10 mouse cellular contexts compared by ENCODE assay signal in genomic region chr11:119516677-119517361, GRCm38 (mm10). TPM values are rescaled to one million over a fixed set of nuclear protein-coding genes. Genes with fewer than 3 reads are reported as not detected.
DNase-seq lines count a peak whose midpoint lies in the region; ATAC-seq lines count a peak whose summit lies in the region.
"Had no signal": no experiment of that assay in that cellular context is flagged by ENCODE, and none has a peak within 500 bp of the region (broad histone marks: within the 10 kb centered on the region; RNA-seq: fewer than 3 reads in every experiment).

No protein-coding gene starts in this region.

- H3K27me3 ChIP-seq in kidney, embryonic 16.5 days (ENCODE audit: insufficient read depth, low read length) = peaks cover 7% of the 10 kb centered on the region; the same call in 1 of the 2 replicates
- no peaks in the 10 kb centered on the region for H3K27me3 ChIP-seq in forebrain, embryonic 16.5 days (replicated peaks; ENCODE audit: control insufficient read depth, insufficient read depth, low read length)

- H3K9ac ChIP-seq in kidney, embryonic 16.5 days (replicated peaks; ENCODE audit: low read length) = no peak overlapping the region
- H3K9ac ChIP-seq in forebrain, embryonic 16.5 days (replicated peaks; ENCODE audit: low read depth, low read length) = no peak overlapping the region
- H3K9ac ChIP-seq: heart, embryonic 15.5 days had no signal

- no peaks in the 10 kb centered on the region for H3K36me3 ChIP-seq in kidney, embryonic 16.5 days (ENCODE audit: insufficient read depth, low read length)
- H3K36me3 ChIP-seq in forebrain, embryonic 16.5 days (ENCODE audit: control insufficient read depth, insufficient read depth) = no peaks in the 10 kb centered on the region
- H3K36me3 ChIP-seq: heart, embryonic 15.5 days had no signal

- no peaks in the 10 kb centered on the region; the same call in 1 of the 2 replicates for H3K9me3 ChIP-seq in kidney, embryonic 16.5 days (ENCODE audit: low read length)
- H3K9me3 ChIP-seq in forebrain, embryonic 16.5 days (ENCODE audit: control insufficient read depth, low read length) = no peaks in the 10 kb centered on the region
- H3K9me3 ChIP-seq: heart, embryonic 15.5 days had no signal

- H3K4me3 ChIP-seq in kidney, embryonic 16.5 days (ENCODE audit: low read length) = no peak overlapping the region
- no peak overlapping the region for H3K4me3 ChIP-seq in forebrain, embryonic 16.5 days (replicated peaks; ENCODE audit: low read length)
- H3K4me3 ChIP-seq: heart, embryonic 15.5 days had no signal

- peak; percentile 43; the same call in 1 of the 2 replicates for ATAC-seq in kidney, embryonic 16.5 days (ENCODE audit: low FRiP score, low TSS enrichment)
- peak; percentile 18; the same call in 1 of the 2 replicates for ATAC-seq in forebrain, embryonic 16.5 days
- no peak for ATAC-seq in granulocyte monocyte progenitor cell, adult 5-6 weeks (replicated peaks; ENCODE audit: poor library complexity, severe bottlenecking)
- ATAC-seq in megakaryocyte progenitor cell, adult 5-6 weeks (replicated peaks; ENCODE audit: poor library complexity) = no peak

- no peak for DNase-seq in kidney, postnatal 14 days
- DNase-seq in 3T3-L1 (ENCODE audit: low read depth, low spot score) = peak; percentile 92
- peak; percentile 17 for DNase-seq in adrenal gland, adult 8-10 months
- DNase-seq in spleen, adult 18-20 months = no peak

- H3K4me2 ChIP-seq in kidney, embryonic 16.5 days (replicated peaks; ENCODE audit: low read depth, low read length) = no peak overlapping the region
- no peak overlapping the region for H3K4me2 ChIP-seq in forebrain, embryonic 16.5 days (ENCODE audit: low read length)
- H3K4me2 ChIP-seq: heart, embryonic 15.5 days had no signal

- peaks cover 8% of the 10 kb centered on the region for H3K4me1 ChIP-seq in kidney, embryonic 16.5 days (ENCODE audit: insufficient read depth, low read length)
- peaks cover 40% of the 10 kb centered on the region for H3K4me1 ChIP-seq in forebrain, embryonic 16.5 days (replicated peaks; ENCODE audit: control insufficient read depth, insufficient read depth, low read length)

- WGBS in kidney, embryonic 16.5 days = 62% methylated on average over 12 of the region's 12 CpGs
- WGBS in forebrain, embryonic 16.5 days = 62% methylated on average over 12 of the region's 12 CpGs

- H3K27ac ChIP-seq in kidney, embryonic 16.5 days (ENCODE audit: low read length) = no peak overlapping the region
- no peak overlapping the region for H3K27ac ChIP-seq in forebrain, embryonic 16.5 days (ENCODE audit: low read length)
- H3K27ac ChIP-seq: heart, embryonic 15.5 days; macrophage had no signal

RNA-seq across cellular contexts. Expression of gene Endov, which starts 25.7 kb away (rescaled TPM):
- polyA plus RNA-seq in kidney, embryonic 16.5 days (2015; fragmentation: Nextera tagmentation; extraction: Ambion mirVana) = 18.0 and 18.8 TPM in 2 replicates
- 10 to 100 TPM; 23.8 to 31.3 (median 29.2) TPM for total RNA-seq in adrenal gland, adult 8-10 months (2022)
- 16.2 and 21.0 TPM in 2 replicates for polyA plus RNA-seq in forebrain, embryonic 16.5 days (2015; fragmentation: Nextera tagmentation; extraction: Ambion mirVana)
- 5.5 and 10.3 TPM in 2 replicates for total RNA-seq in granulocyte monocyte progenitor cell, adult 5-6 weeks (2014; fragmentation: Nextera tagmentation)
- 14.2 and 21.0 TPM in 2 replicates for total RNA-seq in granulocyte monocyte progenitor cell, adult 5-6 weeks (2017)
- total RNA-seq in megakaryocyte progenitor cell, adult 5-6 weeks (2015) = 3.1 and 6.4 TPM in 2 replicates
- total RNA-seq in megakaryocyte progenitor cell, adult 5-6 weeks (2017) = 6.7 and 8.7 TPM in 2 replicates

RNA-seq across cellular contexts. Expression of gene Nptx1, which starts 30.7 kb away (rescaled TPM):
- 0.54 and 0.86 TPM in 2 replicates for polyA plus RNA-seq in kidney, embryonic 16.5 days (2015; fragmentation: Nextera tagmentation; extraction: Ambion mirVana)
- 1 to 10 TPM; 2.4 to 8.5 (median 5.4) TPM for total RNA-seq in adrenal gland, adult 8-10 months (2022)
- 8.6 and 9.8 TPM in 2 replicates for polyA plus RNA-seq in forebrain, embryonic 16.5 days (2015; fragmentation: Nextera tagmentation; extraction: Ambion mirVana)
- not detected in 2 replicates for total RNA-seq in granulocyte monocyte progenitor cell, adult 5-6 weeks (2014; fragmentation: Nextera tagmentation)
- total RNA-seq in granulocyte monocyte progenitor cell, adult 5-6 weeks (2017) = not detected in 2 replicates
- not detected in 2 replicates for total RNA-seq in megakaryocyte progenitor cell, adult 5-6 weeks (2015)
- not detected in 2 replicates for total RNA-seq in megakaryocyte progenitor cell, adult 5-6 weeks (2017)

Comparison
In these comparisons a context has a peak if more than half of its experiments do, and no peak if none do; other contexts are left out.
1. ATAC-seq: peak in kidney, embryonic 16.5 days (single experiment) and forebrain, embryonic 16.5 days (single experiment); none in granulocyte monocyte progenitor cell, adult 5-6 weeks (single experiment) and megakaryocyte progenitor cell, adult 5-6 weeks (single experiment).
2. DNase-seq: peak in 3T3-L1 (single experiment) and adrenal gland, adult 8-10 months (single experiment); none in kidney, postnatal 14 days (single experiment) and spleen, adult 18-20 months (0 of 2).